Mouse (Mus musculus): Measurements from ENCODE around the gene Guca1b.
"Not testable (repeated sequence)": the region's sequence is repeated elsewhere in the genome, so short reads cannot be mapped to it uniquely, and the experiment has no call there.

DNA sequence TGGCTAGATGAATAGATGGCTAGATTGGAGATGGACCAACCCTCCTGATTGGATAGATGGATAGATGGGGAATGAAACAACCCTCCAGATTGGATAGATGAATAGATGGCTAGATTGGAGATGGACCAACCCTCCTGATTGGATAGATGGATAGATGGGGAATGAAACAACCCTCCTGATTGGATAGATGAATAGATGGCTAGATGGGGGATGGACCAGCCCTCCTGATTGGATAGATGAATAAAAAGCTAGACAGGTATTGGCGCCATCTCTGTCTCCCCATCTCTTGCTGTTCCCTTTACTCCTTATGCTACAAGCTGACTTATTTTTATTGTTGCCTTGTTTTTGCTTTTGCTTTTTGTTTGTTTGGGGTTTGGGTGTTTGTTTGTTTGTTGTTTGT, 37.4 kb downstream of the Guca1b start:
- TF ChIP-seq CTCF (IDR thresholded peaks at IDR 0.05; ENCODE audit: low read depth, low read length); TAL1 (conservative IDR thresholded peaks at IDR 0.05; ENCODE audit: low read depth, low read length); POLR2AphosphoS5 (IDR thresholded peaks at IDR 0.05; ENCODE audit: insufficient replicate concordance, low read depth, low read length); GATA1 (IDR thresholded peaks at IDR 0.05; ENCODE audit: borderline replicate concordance, low read length); GATA2 (IDR thresholded peaks at IDR 0.05; ENCODE audit: borderline replicate concordance, low read depth, low read length): not testable (repeated sequence)
